Mouse (Mus musculus): ENCODE measurements around the gene Sgip1.

Sgip1 gene

GRCm38 (mm10) chr4:102741287-102741686 lies at the start of gene Sgip1:
Sgip1 (plus strand) TSS chr4:102741297.
- no peak for DNase-seq (ENCODE audit: low read depth, low spot score)

GRCm38 (mm10) chr4:102691402-102691801 lies 49.7 kb upstream of the Sgip1 start:
- DNase-seq (ENCODE audit: low read depth, low spot score): no peak

GRCm38 (mm10) chr4:102697966-102698365 lies 43.1 kb upstream of the Sgip1 start:
- DNase-seq (ENCODE audit: low read depth, low spot score): no peak

- no peak for DNase-seq (ENCODE audit: low read depth, low spot score)
Observed at GRCm38 (mm10) chr4:102711731-102712130, 29.4 kb upstream of the Sgip1 start.

GRCm38 (mm10) chr4:102715532-102715931 lies 25.6 kb upstream of the Sgip1 start:
- no peak for DNase-seq (ENCODE audit: low read depth, low spot score)

- DNase-seq (ENCODE audit: low read depth, low spot score): no peak
Observed at GRCm38 (mm10) chr4:102717123-102717828, 23.8 kb upstream of the Sgip1 start.

GRCm38 (mm10) chr4:102719535-102719934 lies 21.6 kb upstream of the Sgip1 start:
- DNase-seq (ENCODE audit: low read depth, low spot score): no peak

- no peak for DNase-seq (ENCODE audit: low read depth, low spot score)
Observed at GRCm38 (mm10) chr4:102719951-102720350, 21.1 kb upstream of the Sgip1 start.

GRCm38 (mm10) chr4:102724442-102724841 lies 16.7 kb upstream of the Sgip1 start:
- DNase-seq (ENCODE audit: low read depth, low spot score): no peak

GRCm38 (mm10) chr4:102730976-102731375 lies 10.1 kb upstream of the Sgip1 start:
- no peak for DNase-seq (ENCODE audit: low read depth, low spot score)

- DNase-seq (ENCODE audit: low read depth, low spot score): no peak
Observed at GRCm38 (mm10) chr4:102734022-102734657, 7.0 kb upstream of the Sgip1 start.

GRCm38 (mm10) chr4:102753334-102754090 lies 12.4 kb downstream of the Sgip1 start:
- DNase-seq (ENCODE audit: low read depth, low spot score): no peak

- DNase-seq (ENCODE audit: low read depth, low spot score): peak; percentile 42
Observed at GRCm38 (mm10) chr4:102759095-102759890, 18.2 kb downstream of the Sgip1 start.

GRCm38 (mm10) chr4:102760042-102760821 lies 19.1 kb downstream of the Sgip1 start:
- DNase-seq (ENCODE audit: low read depth, low spot score): peak; percentile 28

GRCm38 (mm10) chr4:102762075-102762474 lies 21.0 kb downstream of the Sgip1 start:
- no peak for DNase-seq (ENCODE audit: low read depth, low spot score)

GRCm38 (mm10) chr4:102769070-102769469 lies 28.0 kb downstream of the Sgip1 start:
- no peak for DNase-seq (ENCODE audit: low read depth, low spot score)

GRCm38 (mm10) chr4:102769936-102770335 lies 28.8 kb downstream of the Sgip1 start:
- no peak for DNase-seq (ENCODE audit: low read depth, low spot score)

- DNase-seq (ENCODE audit: low read depth, low spot score): no peak
Observed at GRCm38 (mm10) chr4:102771598-102772357, 30.7 kb downstream of the Sgip1 start.

- no peak for DNase-seq (ENCODE audit: low read depth, low spot score)
Observed at GRCm38 (mm10) chr4:102773225-102773624, 32.1 kb downstream of the Sgip1 start.

- DNase-seq (ENCODE audit: low read depth, low spot score): no peak
Observed at GRCm38 (mm10) chr4:102773841-102774240, 32.7 kb downstream of the Sgip1 start.
